Mouse (Mus musculus) megakaryocyte progenitor cell, adult 5-6 weeks (primary cell): ENCODE measurements around the gene Usp7. TPM values are rescaled to one million over a fixed set of nuclear protein-coding genes. Genes with fewer than 3 reads are reported as not detected.
A peak's percentile ranks its signal among the peaks of the same experiment; 100 is the strongest.

Experiments used
- ATAC-seq: replicated peaks from 2 replicates; pipeline ENCODE4 v1.8.0; 2016; ENCODE audit warnings: mild to moderate bottlenecking, moderate TSS enrichment, inconsistent platforms; ENCODE audit not compliant: poor library complexity
- total RNA-seq, 2 experiments: library from RNA; stranded (forward) in 1 of 2; stranded (reverse) in 1 of 2; fragments of 157-497, 149-512 nt in 1 of 2; fragments of 200-1000 nt in 1 of 2; gene quantifications; 2 replicates each; pipeline versions ENCODE4 v1.2.3 to v1.2.4; 2015 to 2017

The Usp7 gene
- total RNA-seq, 2 experiments from 2014 or later, result 135 to 167 TPM

GRCm38 (mm10) chr16:8655599-8655998 is 136.5 kb downstream of the Usp7 start:
- ATAC-seq, result peak; percentile 77

- ATAC-seq, result no peak
Measured at GRCm38 (mm10) chr16:8655108-8655507, 137.0 kb downstream of the Usp7 start.

GRCm38 (mm10) chr16:8650007-8650406 is 142.1 kb downstream of the Usp7 start:
- no peak for ATAC-seq

- ATAC-seq, result no peak
Measured at GRCm38 (mm10) chr16:8645546-8645945, 146.6 kb downstream of the Usp7 start.

- peak; percentile 98 for ATAC-seq
Measured at GRCm38 (mm10) chr16:8643855-8644254, 148.3 kb downstream of the Usp7 start.

Other genes starting within 250 kb of the Usp7 start
- 42.9 and 46.5 TPM in 2 replicates for gene Pmm2, start 154.6 kb downstream of the Usp7 start, total RNA-seq (2015)
- gene Pmm2, start 154.6 kb downstream of the Usp7 start, total RNA-seq (2017), result 49.1 and 50.9 TPM in 2 replicates
- gene Tmem186, start 154.6 kb downstream of the Usp7 start, total RNA-seq (2015), result 6.7 and 8.0 TPM in 2 replicates
- gene Tmem186, start 154.6 kb downstream of the Usp7 start, total RNA-seq (2017), result 13.5 and 17.0 TPM in 2 replicates
- gene Carhsp1, start 120.2 kb downstream of the Usp7 start, total RNA-seq (2015), result 4.5 and 5.8 TPM in 2 replicates
- gene Carhsp1, start 120.2 kb downstream of the Usp7 start, total RNA-seq (2017), result 6.0 and 7.9 TPM in 2 replicates
- not detected in 2 replicates for gene Gm5767, start 111.5 kb downstream of the Usp7 start, total RNA-seq (2015)
- not detected in 2 replicates for gene Gm5767, start 111.5 kb downstream of the Usp7 start, total RNA-seq (2017)
- gene 1810013L24Rik, start 37.8 kb upstream of the Usp7 start, total RNA-seq (2015), result 38.9 and 42.4 TPM in 2 replicates
- 34.7 and 43.7 TPM in 2 replicates for gene 1810013L24Rik, start 37.8 kb upstream of the Usp7 start, total RNA-seq (2017)